Mouse (Mus musculus): ENCODE results near the gene Mov10l1.

GRCm38 (mm10) chr15:89084826-89085225 lies 102.1 kb downstream of the Mov10l1 start:
- TF ChIP-seq CTCF (IDR thresholded peaks at IDR 0.05; ENCODE audit: insufficient read depth, low read length) (no peak), POLR2A (IDR thresholded peaks at IDR 0.05; ENCODE audit: borderline replicate concordance, extremely low read depth, low read depth, low read length) (no peak)

Data from lung, adult 2 months (tissue).